Mouse (Mus musculus): Measurements from ENCODE around the gene Trmt61a. TPM values are rescaled to one million over a fixed set of nuclear protein-coding genes. Genes with fewer than 3 reads are reported as not detected.

Trmt61a gene
- 10 to 100 TPM; 19.6 to 20.4 TPM for total RNA-seq (2023)

DNA sequence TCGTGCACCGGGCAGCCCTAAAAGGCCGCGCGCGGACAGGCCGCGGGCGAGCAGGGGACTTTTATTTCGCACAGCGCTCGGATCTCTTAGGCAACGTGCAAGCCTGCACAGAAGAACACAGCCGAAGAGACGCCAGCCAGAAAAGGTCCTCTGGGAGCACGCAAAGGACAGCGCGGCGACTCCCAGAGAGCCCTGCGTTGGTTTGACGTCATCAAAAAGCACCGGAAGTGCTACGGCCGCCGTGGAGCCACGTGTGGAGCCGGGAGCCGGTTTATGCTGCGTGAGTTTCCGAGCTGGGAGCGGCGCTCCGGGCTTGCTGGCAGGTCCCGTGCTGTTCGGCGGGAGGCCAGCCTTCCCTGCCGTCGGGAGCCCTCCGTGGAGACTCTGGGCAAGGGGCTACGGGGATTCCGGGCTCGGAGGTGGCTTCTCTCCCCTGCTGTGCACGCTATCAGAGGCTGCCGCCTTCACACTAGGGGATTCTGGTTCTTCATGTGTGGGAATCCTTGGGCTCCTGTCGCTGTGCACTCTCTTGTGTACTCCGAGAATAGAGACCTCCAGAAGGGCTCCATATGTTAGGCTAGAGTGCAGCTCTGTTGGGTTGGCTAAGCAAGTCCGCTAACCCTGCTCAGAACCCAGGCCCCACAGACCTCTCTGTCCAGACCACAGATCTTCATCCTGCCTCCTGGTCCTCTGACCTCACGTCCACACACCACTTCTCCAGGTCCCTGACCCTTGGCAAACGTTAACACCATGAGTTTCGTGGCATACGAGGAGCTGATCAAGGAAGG is at the start of gene Trmt61a:
Gene Trmt61a, plus strand, starts transcription at position 224 of the 788 bp plus-strand sequence.

DNA sequence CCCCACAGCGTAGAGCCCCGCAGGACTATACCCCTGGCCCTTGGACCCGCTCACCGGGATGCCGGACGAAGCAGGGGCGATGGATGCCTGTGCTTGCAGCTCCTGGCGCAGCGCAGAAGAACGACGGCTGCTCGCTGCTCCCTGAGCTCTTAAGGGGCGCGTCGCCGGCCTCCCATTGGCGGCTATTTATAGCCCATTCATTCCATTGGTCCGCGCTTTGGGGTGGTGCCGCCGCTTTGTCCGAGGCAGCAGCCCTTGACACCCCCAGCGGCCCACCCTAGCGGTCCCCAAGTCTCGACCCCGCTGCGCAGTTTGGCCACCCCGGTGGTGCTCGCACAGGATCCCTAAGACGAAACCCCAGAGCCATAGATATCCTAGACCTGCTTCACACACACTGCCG is 5.7 kb upstream of the Trmt61a start, which contains the start of gene Ckb:
Gene Ckb, minus strand, starts transcription at position 163 of the 400 bp plus-strand sequence.

DNA sequence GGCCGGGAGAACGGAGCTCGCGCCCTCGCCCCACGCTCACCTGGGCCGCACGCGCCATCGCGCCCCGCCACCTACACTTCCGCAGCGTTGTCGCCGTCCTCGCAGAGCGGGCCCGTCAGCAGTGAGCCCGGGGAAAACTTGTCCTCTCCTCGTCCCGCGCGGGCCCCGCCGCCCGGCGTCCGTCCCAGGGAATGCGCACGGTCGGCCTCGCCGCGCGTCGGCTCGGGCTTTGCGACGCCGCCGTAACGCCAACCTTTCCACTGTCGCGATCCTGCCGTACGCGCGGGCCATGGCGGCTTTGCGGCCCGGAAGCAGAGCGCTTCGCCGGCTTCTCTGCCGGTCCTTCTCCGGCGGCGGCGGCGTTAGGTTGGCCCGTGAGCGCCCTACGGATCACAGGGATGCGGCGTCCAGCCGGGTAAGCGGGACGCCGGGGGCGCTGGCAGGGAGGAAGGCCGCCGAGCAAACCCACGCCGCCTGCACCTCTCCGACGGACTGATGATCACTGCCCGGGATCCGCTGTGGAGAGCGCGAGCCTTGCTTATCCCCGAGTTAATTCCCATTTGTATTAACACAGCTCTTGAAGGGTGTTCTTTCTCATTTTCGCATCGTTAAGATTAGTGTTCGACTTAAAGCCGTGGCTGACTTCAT is 35.2 kb downstream of the Trmt61a start, which contains the start of the genes Bag5 and Apopt1:
Gene Bag5, minus strand, starts transcription at position 254 of the 648 bp plus-strand sequence.
Gene Apopt1, plus strand, starts transcription at position 258 of the 648 bp plus-strand sequence.

Other genes with a start within 250 kb of the Trmt61a start
- 1 to 10 TPM; 3.4 to 7.4 TPM for gene Tnfaip2, start 235.6 kb upstream of the Trmt61a start, total RNA-seq (2023)
- gene Gm266, start 192.3 kb upstream of the Trmt61a start, total RNA-seq (2023), result not detected
- gene Eif5, start 140.1 kb upstream of the Trmt61a start, total RNA-seq (2023), result 100 to 1,000 TPM; 672 to 745 TPM
- gene Mark3, start 103.6 kb upstream of the Trmt61a start, total RNA-seq (2023), result 10 to 100 TPM; 73.8 to 77.6 TPM
- gene Ckb, start 5.8 kb upstream of the Trmt61a start, total RNA-seq (2023), result 10 to 100 TPM in 1 of 2 experiments, 1 to 10 TPM in 1; 8.9 to 10.7 TPM
- gene Bag5, start 35.2 kb downstream of the Trmt61a start, total RNA-seq (2023), result 10 to 100 TPM; 28.0 to 32.6 TPM
- 10 to 100 TPM; 21.6 to 27.0 TPM for gene Apopt1, start 35.2 kb downstream of the Trmt61a start, total RNA-seq (2023)
- 10 to 100 TPM; 86.7 to 87.2 TPM for gene Klc1, start 80.7 kb downstream of the Trmt61a start, total RNA-seq (2023)
- 1 to 10 TPM; 2.0 to 4.2 TPM for gene Xrcc3, start 135.8 kb downstream of the Trmt61a start, total RNA-seq (2023)
- gene Zfyve21, start 136.1 kb downstream of the Trmt61a start, total RNA-seq (2023), result 1 to 10 TPM; 1.8 to 2.8 TPM
- gene Ppp1r13b, start 230.0 kb downstream of the Trmt61a start, total RNA-seq (2023), result 10 to 100 TPM; 56.7 to 58.9 TPM